Mouse (Mus musculus): ENCODE data around the gene Rph3al.

Gene Rph3al

DNA sequence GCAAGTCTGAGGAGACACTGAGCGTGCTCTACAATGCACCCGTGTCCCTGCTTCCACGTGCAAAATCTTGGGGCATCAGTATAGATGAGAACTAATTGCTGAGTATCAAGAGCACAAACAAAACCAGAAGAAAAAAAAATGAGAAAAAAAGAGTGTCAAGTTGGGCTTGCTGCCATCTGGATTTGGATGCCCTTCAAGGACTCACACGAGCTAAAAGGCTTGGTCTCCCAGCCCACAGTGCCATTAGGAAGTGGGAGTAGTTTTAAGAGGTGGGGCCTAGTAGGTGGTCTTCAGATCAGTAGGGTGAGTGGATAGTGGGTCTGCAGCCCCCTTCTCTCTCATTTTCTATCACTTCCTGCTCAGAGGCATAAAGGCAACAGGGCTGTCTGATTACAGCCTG, 75.8 kb downstream of the Rph3al start:
- no peak for DNase-seq (ENCODE audit: low read depth, low spot score)

DNA sequence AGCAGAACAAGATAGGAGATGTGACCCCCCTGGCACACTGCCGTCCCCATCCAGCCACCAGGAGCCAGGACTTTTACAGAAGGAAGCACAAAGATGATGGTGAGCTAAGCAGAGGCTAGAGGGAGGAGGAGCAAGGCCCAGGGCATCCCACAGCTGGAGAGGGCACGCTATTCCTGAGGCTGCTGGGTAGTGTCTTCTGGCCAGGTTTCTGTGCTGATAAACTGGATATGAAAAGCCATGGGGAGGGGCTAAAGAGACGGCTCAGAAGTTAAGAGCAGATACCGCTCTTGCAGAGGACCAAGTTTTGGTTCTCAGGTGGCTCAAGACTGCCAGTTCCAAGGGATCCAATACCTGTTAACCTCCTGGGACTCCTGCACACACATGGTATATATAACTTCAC, 76.6 kb downstream of the Rph3al start:
- DNase-seq (ENCODE audit: low read depth, low spot score): no peak

DNA sequence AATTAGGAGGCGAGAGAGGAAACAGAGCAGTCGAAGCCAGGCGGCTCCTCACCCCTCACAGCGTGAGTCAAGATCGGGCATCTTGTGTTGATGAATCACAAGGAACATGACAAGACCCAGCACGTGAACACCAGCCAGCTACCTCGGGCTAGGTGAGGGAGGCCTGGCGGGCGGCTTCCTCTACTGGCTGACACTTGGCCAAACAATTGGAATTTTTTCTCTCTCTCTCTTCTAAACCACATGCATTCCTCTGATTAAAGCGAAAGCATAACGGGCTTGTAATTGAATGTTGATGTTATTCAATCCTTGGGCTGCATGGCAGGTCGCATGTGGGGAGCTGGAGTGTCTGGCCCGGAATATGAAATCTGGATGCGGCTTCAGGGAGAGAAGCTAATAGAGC, 77.0 kb downstream of the Rph3al start:
- no peak for DNase-seq (ENCODE audit: low read depth, low spot score)

DNA sequence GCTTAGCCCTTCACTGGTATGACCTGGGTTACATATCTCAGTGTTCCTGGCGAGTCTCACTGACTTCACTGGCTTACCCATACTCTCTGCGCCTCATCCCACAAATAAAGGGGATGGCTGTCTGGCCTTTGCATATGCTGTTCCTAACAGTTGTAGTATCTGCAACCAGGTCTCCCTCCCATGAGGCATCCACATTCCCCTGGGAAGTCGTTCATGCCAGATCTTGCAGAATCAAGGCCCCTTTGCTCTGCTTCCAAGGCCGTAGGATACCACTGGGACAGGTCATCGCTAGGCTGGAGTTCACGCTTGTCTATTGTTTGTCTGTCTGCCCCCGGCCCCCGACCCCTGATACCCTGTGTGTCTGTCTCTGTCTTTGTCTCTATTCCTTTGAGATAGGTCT, 78.8 kb downstream of the Rph3al start:
- no peak for DNase-seq (ENCODE audit: low read depth, low spot score)

DNA sequence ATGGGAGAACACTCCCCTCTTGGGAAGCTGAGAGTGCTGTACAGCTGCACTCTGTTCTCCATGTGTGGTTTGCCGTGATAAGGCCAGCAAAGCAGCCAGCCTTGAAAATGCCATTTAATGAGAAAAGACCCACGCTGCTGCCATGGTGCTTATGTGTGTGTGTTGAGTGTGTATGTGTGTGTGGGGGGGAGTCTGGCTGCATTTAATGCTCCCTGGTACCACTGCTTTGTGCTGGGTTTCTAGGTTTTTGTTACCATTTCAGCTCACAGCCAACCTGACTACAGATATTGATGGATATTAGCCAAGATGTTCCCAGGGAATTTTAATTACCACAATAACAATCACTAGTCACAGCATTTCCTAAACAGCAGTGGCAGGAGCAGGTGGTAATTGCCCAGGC, 79.3 kb downstream of the Rph3al start:
- DNase-seq (ENCODE audit: low read depth, low spot score): no peak

DNA sequence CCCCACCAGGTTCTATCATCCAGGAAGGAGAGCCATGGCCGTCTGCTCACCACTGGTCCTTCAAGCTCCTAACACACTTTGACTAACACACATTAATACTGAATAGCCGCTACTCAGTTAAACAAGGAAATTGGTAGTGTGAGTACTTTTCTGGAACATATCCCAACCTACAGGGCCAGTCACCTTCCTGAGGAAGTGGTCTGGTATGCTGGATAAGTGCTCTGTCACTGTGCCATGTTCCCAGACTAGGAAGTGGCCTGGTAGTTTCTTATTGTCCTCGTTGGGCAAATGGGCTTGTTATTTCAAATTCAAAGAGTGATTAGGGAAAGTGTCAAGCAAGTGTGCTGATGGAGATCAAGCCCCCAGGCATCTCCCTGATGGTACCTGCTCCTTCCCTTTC, 80.4 kb downstream of the Rph3al start:
- DNase-seq (ENCODE audit: low read depth, low spot score): no peak

DNA sequence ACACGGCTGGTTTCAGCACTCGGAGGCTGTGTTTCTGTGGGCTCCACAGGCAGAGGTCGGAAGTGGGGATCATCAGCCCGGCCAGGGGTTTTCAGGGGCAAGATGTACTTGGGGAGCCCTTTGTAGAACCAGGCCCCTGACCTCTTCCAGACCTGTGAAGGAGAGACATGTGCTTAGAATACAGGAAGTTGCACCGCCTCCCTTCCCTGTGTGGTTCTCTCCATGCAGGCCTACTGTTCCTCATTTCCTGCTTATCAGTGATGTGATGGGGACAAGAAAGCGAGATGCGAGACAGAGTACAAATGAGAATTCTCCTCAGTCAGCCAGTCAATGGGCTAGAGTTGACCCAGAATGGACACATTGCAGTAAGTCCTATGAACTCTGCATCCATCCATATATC, 83.9 kb downstream of the Rph3al start:
- no peak for DNase-seq (ENCODE audit: low read depth, low spot score)

DNA sequence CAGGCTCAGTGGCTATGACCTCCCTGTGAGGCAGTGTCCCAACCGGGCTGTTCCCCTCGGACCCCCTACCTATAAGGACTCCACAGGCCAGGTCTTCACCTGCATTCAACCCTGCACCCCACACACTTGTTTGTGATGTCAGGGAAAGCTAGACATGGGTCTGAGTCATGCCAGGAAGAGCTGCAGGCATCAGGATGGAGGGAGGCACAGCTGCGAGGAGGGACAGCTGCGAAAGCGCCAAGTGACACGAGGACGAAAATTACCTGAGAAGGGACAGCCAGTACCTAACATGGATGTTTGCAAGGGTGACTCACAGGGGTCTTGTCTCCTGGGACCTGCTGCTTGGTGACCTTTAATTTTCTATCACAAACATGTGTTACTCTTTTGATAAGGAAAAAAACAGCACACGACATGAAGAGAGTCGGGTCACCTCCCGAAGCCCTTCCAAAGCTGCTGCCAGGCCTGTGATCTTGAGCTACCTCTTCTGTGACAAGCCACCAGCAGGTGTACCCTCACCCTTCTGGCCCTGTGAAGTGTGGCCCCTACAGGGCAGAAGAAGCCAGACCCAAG, 85.1 kb downstream of the Rph3al start:
- no peak for DNase-seq (ENCODE audit: low read depth, low spot score)

DNA sequence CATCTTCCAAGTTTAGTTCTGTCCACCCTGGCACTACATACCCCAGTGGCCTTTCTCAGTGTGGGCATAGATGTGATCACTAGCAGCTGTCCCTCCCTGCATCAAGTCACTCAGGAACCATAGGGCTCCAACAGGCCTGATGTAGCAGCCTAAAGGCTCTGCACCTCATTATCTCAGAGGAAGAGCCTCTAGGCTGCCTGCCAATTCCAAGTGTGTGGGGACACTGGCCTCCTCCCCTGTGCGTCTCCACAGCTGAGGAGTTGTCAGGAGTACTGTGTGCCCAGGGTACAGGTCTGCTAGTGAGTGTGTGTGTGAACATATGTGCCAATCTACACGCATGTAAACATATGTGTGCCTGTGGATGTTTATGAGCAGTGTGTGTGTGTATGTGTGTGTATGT, 85.7 kb downstream of the Rph3al start:
- DNase-seq (ENCODE audit: low read depth, low spot score): no peak

DNA sequence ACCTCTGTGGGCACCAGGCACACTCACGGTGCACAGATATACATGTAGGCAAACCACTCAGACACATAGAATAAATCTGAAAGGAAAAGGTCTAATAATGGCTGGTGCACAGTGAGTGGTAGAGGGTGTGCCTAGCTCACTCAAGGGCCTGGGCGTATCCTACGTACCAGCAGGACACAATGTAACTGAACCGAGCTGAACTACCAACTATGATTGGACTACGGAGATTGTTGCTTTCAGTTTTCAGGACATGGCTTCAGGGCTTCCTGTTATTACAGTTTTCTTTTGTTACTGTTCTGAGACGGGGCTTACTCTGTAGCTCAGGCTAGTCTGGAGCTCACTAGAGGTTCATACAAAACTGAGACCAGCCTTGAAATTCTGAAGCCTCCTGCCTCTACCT, 88.7 kb downstream of the Rph3al start:
- peak; percentile 17 for DNase-seq (ENCODE audit: low read depth, low spot score)

DNA sequence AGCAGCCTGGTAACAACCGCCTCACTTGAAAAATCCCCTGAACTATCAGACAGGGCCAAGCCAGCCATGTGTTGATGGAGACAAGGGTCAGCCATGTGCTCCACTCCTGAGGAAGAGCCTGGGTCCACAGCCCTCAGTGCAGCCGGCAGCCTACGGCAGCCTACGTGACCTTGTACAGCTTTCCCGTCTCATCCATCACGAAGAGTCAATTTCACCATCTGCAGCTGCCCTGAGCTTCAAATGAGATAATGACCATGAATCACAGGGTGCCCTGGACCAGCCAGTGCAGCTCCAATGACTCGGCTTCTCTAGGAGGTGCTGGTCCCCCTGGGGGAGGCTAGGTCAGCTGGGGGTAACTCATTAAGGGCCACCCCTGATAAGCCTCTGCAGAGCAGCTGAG, 91.6 kb downstream of the Rph3al start:
- DNase-seq (ENCODE audit: low read depth, low spot score): no peak

DNA sequence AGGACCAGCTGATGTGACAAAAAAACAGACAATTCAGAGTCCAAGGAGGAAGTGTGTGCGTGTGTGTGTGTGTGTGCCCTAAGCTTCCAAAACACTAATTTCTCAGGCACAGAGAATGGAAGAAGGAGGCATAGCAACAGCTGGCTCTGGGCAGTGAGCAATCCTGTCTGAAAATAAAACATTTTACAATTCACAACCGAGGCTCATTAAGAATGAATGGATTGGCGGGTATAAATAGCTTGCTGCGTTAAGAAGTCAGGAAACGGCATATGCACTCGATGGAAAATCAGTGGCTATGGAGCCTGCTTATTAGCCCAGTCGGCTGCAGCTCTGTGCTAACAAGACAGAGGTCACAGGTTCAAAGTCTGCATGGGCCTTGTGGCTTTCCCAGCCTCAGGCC, 92.6 kb downstream of the Rph3al start:
- DNase-seq (ENCODE audit: low read depth, low spot score): no peak

DNA sequence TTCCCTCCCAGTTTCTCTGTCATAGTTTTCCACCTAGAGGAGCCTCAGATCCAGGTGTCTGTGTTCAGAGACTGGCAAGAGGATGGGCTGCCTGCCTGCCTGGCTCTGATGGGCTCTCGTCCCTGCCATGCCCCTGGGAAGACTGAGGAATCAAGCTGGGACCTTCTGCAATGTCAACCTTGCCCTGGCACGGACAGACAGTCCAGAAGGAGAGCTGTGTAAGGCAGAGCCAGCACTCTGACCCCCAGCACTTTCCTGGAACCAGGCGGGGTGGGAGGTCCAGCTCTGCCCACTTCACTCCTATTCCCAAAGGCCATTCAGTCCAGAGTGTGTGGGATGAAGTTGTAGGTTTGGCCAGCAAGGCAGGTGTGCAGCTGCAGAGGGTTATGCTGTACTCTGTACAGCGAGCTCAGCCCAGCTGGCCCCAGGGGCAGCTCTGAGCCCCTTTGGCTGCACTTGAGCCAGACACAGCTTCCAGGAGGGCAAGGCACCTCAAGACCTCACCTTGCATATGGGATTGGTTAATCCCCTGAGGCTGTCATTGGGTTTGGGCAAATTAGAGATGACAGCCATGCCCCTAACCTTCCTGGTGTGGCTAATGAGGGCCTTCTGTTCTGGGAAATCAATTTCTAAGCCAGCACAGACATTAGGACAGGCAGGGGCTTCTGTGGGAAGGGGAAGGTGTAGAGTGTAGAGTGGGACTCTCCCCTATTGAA, 95.2 kb downstream of the Rph3al start:
- no peak for DNase-seq (ENCODE audit: low read depth, low spot score)

DNA sequence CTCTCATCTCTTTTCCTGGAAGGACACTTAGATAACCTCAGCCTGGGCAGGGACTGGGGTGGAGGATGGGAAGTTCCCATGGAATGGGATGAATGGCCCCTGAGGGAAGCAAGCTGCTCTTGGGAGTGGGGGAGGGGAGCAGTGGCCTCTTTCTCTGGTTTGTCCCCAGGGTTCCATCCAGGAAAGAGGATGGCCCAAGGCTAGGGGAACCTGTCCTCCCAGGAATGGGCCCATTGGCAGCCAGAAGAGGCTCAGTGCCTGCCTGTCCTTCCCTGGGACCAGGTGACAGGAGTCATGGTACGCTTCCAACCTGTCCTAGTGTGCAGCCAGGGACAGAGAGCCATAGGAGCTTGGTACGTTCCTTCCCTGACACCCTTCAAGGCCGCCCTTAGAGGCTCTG, 96.7 kb downstream of the Rph3al start:
- no peak for DNase-seq (ENCODE audit: low read depth, low spot score)

DNA sequence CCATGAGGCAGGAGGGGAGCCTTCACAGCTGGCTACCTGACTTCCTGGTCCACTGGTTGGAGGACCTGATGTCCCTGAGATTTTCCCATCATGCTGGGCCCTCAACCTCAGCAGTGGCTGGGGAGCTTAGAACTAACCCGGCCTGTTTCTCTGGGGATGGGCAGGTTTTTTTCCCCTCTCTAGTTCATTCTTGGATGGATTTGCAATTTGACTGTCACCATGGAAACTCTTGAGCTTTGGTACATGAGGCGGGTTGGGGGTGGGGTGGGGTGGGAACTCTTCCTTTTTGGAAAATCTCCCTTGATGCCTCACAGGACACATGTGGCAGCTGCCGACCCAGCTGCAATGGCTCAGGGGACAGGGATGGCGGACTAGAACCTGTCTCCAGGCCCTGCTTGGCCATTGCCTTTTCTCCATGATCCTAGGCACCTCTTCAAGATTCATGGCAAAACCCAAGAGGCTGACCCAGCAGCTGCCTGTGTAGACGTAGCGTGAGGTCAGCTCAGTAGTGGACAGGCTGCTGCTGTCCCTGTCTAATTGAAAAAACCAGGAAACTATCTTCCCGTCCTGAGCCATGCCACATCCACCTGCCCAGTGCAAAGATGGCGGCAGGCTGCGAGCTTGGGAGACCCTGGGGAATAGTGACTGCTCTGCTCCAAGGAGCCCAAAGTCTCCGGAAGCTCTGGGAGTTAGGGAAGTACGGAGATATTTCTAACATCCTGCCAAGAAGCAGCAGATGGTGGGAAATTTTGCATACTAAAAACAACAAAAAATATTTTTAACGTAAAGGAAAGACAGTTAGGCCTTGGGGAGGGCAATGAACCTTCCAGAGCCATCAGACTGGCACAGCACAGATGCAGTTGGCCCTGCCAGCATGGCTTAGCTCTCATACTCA, 98.4 kb downstream of the Rph3al start:
- DNase-seq (ENCODE audit: low read depth, low spot score): peak; percentile 21

DNA sequence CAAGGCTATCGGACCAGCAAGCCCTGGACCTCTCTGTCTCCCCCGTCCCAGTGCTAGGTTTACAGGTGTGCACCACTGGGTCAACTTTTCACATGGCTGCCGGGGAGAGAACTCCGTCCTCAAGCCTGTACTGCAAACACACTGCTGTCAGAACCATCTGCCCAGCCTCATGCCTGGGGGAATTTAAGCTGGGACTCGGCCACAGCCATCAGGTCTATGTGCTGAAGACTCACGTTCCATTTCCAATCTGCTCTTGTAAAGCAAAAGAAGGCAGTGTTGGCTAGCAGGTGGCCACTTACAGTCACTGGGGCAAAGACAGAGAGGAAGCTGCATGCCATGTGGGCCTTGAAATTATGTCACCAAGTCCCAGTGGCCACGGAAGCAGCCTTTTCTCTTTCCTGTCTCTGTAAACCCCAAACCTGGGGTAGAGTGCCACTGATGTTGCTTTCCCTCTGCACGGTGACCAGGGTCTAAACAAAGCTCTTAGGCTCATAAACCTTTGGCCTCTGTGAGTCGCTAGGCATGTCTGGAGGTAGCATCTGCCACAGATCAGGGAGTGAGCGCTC, 99.3 kb downstream of the Rph3al start:
- DNase-seq (ENCODE audit: low read depth, low spot score): no peak

DNA sequence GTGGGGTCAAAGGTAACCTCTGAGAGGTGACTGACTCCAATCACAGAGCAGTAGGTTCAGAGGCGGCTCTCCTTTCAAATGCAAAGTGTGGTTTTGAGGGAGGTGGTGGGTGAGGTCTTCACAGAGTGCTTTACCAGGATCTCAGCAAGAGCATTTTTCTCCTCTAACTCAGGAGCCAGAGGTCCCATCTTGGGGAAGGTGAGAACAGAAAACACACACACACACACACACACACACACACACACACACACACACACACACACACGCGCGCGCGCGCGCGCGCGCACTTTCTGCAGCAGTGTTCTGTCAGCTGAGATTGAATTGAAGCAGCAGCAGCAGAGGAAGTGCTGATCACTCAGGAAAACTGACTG, 102.0 kb downstream of the Rph3al start:
- peak; percentile 73 for DNase-seq (ENCODE audit: low read depth, low spot score)

DNA sequence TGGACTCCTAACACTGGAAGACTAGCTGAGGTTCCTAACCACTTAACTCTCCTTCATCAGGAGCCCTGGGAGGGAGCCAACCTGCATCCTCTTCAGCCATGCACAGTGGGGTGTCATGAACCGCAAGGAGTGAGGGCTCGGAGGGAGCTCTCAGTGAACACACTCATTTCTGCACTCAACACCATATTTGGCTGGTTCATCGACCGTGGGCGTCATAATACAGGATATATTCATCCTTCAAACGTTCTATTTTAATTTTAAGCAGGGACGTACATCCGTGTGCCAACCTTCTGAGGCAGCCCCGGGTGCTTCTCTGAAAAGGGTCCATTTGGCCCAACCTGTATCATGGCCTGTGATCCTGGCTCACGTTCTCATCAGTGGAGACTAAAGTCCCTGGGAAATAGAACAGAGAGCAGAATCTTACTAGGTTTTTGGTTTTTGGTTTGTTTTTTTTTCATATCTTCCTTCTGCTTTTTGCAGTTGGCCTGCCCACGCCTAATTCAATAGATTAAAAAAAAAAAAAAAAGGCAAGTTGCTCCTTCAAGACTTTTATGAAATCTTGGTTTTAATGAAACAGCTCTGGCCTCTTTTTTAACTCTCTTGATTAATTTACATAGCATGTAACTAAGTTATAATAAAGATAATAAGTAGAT, 102.5 kb downstream of the Rph3al start:
- DNase-seq (ENCODE audit: low read depth, low spot score): no peak

DNA sequence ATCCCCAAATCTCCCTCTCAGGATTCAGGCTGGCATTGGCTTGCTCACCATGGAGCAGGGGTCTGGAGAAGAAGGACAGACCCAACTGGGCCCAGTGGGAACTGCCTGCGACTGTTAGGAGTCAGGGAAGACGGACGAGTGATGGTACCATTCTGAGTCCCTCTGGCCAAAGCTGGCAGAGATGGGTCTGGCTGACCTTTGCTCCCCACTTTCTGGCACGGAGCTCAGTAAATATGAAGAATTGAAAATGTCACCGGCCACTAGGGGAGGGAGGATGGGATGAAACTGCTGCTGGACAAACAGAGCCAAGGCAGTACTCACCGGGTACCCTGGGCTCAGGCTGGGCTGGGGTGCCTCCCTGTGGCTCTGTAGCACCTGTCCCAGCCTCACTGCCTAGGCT, 105.1 kb downstream of the Rph3al start:
- no peak for DNase-seq (ENCODE audit: low read depth, low spot score)

DNA sequence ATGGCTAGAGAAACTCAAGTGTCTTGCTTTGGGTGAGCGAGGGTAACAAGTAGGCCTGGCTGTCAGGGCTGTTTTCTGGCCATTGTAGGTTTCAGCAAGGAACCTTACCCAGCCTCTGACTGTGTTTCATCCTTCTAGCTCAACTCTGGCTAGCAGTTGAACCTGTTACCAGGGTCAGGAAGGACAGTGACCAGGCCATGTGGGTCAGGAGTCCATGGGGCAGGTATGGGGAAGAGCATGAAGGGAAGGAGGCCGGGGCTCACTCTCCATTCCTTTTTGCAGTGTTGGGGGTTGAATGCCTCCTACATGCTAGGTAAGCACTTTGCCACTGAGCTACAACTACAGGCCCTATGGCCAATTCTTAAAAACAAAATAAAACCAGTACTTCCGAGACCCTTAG, 107.8 kb downstream of the Rph3al start:
- DNase-seq (ENCODE audit: low read depth, low spot score): no peak

DNA sequence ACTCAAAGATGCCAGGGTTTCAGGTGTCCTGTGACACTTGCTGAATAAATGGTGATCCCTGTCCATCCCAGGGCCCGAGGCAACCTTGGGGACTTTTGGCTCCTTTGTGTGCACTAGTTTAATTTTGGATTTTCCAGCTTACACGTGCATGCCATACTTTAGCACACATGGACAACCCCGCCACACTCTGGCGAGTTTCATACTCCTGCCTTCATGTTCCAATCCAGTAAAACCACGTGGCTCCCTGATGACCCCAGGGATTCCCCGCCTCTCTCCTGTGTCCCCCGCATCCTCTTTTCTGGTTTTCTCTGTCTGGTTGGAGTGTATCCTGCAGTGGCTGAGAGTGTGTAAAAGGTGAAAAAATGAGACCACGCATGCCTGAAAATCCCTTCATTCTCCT, 110.8 kb downstream of the Rph3al start:
- no peak for DNase-seq (ENCODE audit: low read depth, low spot score)

DNA sequence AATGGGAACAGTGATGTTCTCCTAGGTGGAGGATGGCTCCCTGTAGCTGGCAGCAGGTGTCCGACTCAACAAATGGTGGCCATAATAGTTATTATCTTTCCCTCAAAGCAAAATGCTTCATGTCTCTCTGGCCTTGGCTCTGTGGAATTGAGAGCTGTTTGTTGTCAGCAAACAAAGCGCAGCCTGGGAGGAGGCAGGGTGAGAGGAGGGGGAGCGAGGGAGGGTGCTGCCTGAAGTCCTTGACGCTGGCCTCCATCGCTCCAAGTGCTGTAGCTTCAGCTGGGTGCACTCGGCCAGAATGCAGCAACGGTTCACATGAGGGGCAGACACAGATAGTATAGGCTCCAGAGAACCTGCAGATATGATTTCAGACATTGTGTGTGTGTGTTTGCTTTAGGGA, 114.7 kb downstream of the Rph3al start:
- DNase-seq (ENCODE audit: low read depth, low spot score): no peak

Data from R1 (cell line).